Mouse (Mus musculus) limb, embryonic 13.5 days (tissue): ENCODE data around the gene Hist3h2a. TPM values are rescaled to one million over a fixed set of nuclear protein-coding genes. Genes with fewer than 3 reads are reported as not detected.

ENCODE experiments used
- ATAC-seq: fragments of 200-750 bp; cut with Nextera tagmentation; 2 replicates; pipeline ENCODE4 v1.8.0; 2017; ENCODE audit warnings: low read depth, moderate number of reproducible peaks, moderate TSS enrichment; ENCODE audit not compliant: low FRiP score
- H3K27ac ChIP-seq: fragments of 300-500 bp; sonication (generic); 2 replicates; pipeline ENCODE4 v1.5.1; 2015; ENCODE audit warnings: inconsistent platforms, mild to moderate bottlenecking, moderate library complexity
- H3K27me3 ChIP-seq: fragments of 300-500 bp; sonication (generic); 2 replicates; pipeline ENCODE4 v1.6.1; 2015; ENCODE audit warnings: mild to moderate bottlenecking, inconsistent platforms
- H3K36me3 ChIP-seq: fragments of 300-500 bp; sonication (generic); 2 replicates; pipeline ENCODE4 v1.6.1; 2015; ENCODE audit warnings: inconsistent platforms, mild to moderate bottlenecking, moderate library complexity
- H3K4me1 ChIP-seq: fragments of 300-500 bp; sonication (generic); 2 replicates; pipeline ENCODE4 v1.6.1; 2015; ENCODE audit warnings: inconsistent platforms
- H3K4me2 ChIP-seq: fragments of 300-500 bp; sonication (generic); replicated peaks from 2 replicates; pipeline ENCODE4 v1.6.1; 2015; ENCODE audit warnings: inconsistent platforms, mild to moderate bottlenecking, moderate library complexity
- H3K4me3 ChIP-seq: fragments of 300-500 bp; sonication (generic); 2 replicates; pipeline ENCODE4 v1.5.1; 2015; ENCODE audit warnings: moderate library complexity, mild to moderate bottlenecking, inconsistent platforms
- H3K9ac ChIP-seq: fragments of 300-500 bp; sonication (generic); 2 replicates; pipeline ENCODE4 v1.6.1; 2015; ENCODE audit warnings: mild to moderate bottlenecking, inconsistent platforms
- H3K9me3 ChIP-seq: fragments of 300-500 bp; sonication (generic); 2 replicates; pipeline ENCODE4 v1.6.1; 2016; ENCODE audit warnings: inconsistent platforms
- WGBS: fragments of 180-500 bp; shearing (Covaris S2); methylation state at CpG from one replicate; pipeline ENCODE4 v1.1.7; 2015; 5-methylcytosine and 5-hydroxymethylcytosine counted together
- polyA plus RNA-seq: library from polyadenylated mRNA; unstranded; fragments of >200 nt; fragmentation: Nextera tagmentation; extraction: Ambion mirVana; gene quantifications from 2 replicates; pipeline ENCODE4 v1.2.1, GENCODE M21; 2015

The Hist3h2a gene
- polyA plus RNA-seq, 1 experiment from 2014 or later: 29.9 TPM

DNA sequence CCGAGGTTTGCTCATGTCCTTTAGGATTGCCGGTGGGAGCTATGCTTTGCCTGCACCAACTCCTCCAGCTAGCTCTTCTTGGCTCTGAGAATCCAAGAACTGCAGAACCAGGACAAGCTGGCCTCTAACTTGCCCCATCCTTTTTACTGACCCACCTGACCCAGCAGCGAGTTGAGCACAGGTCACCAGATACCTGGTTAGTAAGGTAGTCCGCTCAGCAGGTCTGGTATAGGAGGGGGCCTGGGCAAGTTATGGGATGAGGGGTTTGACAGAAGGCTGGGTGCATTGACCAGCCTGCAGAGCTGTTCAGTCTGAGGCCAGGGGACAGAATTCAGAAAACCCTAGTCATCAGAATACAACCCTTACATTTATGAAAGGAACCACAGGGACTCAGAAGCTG is 25.4 kb upstream of the Hist3h2a start:
- H3K9ac ChIP-seq: no peak overlapping the region
- no peaks in the 10 kb centered on the region for H3K4me1 ChIP-seq
- H3K27ac ChIP-seq: no peak overlapping the region
- no peak overlapping the region for H3K4me2 ChIP-seq
- no peak overlapping the region for H3K4me3 ChIP-seq
- H3K27me3 ChIP-seq: no peaks in the 10 kb centered on the region
- peaks cover 33% of the 10 kb centered on the region for H3K36me3 ChIP-seq
- H3K9me3 ChIP-seq: no peaks in the 10 kb centered on the region
- 76% methylated on average over 4 of the region's 4 CpGs for WGBS
- ATAC-seq: no peak

- Histone ChIP-seq H3K27me3 (no peaks in the 10 kb centered on the region), H3K27ac (no peak overlapping the region), H3K4me3 (no peak overlapping the region), H3K9me3 (no peaks in the 10 kb centered on the region), H3K4me2 (no peak overlapping the region), H3K4me1 (no peaks in the 10 kb centered on the region), H3K36me3 (peaks cover 39% of the 10 kb centered on the region), H3K9ac (no peak overlapping the region)
- ATAC-seq: no peak
- 48% methylated on average over 3 of the region's 3 CpGs for WGBS
These were observed 24.8 kb upstream of the Hist3h2a start for GRCm38 (mm10) chr11:58929641-58930040.

DNA sequence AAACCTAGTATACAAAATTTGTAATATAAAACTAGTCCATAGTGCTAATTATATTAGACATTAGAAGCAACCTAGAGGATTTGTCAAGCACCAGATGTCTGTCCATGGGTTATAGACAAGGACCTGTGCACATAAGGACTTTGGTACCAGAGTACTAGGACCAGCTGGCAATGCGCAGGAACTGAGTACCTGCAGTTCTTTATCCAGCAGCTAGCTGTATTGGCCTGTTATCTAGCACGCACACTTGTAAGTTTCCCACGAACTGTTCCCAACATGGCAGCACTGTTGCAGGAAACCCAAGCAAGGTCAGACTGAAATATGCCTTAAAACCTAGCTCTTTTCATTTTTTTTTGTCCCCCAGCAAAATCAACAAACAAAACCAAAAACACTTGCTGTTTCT is 24.2 kb upstream of the Hist3h2a start:
- H3K4me2 ChIP-seq: no peak overlapping the region
- no peak overlapping the region for H3K4me3 ChIP-seq
- H3K4me1 ChIP-seq: no peaks in the 10 kb centered on the region
- no peaks in the 10 kb centered on the region for H3K9me3 ChIP-seq
- H3K27me3 ChIP-seq: no peaks in the 10 kb centered on the region
- WGBS: 98% methylated on average over 3 of the region's 3 CpGs
- H3K36me3 ChIP-seq: peaks cover 44% of the 10 kb centered on the region
- no peak overlapping the region for H3K9ac ChIP-seq
- H3K27ac ChIP-seq: no peak overlapping the region
- ATAC-seq: no peak

- 66% methylated on average over 4 of the region's 4 CpGs for WGBS
- Histone ChIP-seq H3K4me2 (no peak overlapping the region), H3K27ac (no peak overlapping the region), H3K4me1 (peaks cover 1% of the 10 kb centered on the region; the same call in 1 of the 2 replicates), H3K4me3 (no peak overlapping the region), H3K36me3 (peaks cover 55% of the 10 kb centered on the region), H3K9me3 (no peaks in the 10 kb centered on the region), H3K9ac (peak overlapping the region; percentile 4; the same call in 1 of the 2 replicates), H3K27me3 (no peaks in the 10 kb centered on the region)
- no peak for ATAC-seq
These were observed 22.9 kb upstream of the Hist3h2a start for GRCm38 (mm10) chr11:58931576-58931975.

DNA sequence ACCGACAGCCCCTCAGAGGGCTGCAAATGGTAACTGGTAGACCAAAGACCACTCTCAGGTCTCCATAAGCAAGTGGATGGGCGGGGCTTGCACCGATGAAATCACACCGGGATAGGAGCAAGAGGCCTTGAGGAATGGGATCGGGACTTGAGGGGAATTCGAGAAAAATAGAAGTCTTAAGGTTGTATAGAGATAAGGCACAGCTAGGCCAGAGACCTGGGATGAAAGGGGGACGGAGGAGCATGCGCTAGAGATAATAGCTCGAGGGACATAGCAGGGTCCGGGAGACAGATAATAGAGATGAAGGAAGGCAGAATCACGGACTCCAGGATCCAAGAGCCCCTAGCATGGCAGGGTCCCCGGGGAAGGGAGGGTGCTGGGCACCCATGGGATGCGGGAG is 16.6 kb upstream of the Hist3h2a start:
- Histone ChIP-seq H3K36me3 (peaks cover 39% of the 10 kb centered on the region), H3K27me3 (no peaks in the 10 kb centered on the region), H3K9me3 (no peaks in the 10 kb centered on the region), H3K4me1 (peaks cover 20% of the 10 kb centered on the region), H3K4me3 (peak overlapping the region; percentile 92), H3K9ac (peak overlapping the region; percentile 97), H3K27ac (no peak overlapping the region; the same call in 1 of the 2 replicates), H3K4me2 (peak overlapping the region; percentile 95)
- under 1% methylated on average over 12 of the region's 13 CpGs for WGBS
- no peak for ATAC-seq

DNA sequence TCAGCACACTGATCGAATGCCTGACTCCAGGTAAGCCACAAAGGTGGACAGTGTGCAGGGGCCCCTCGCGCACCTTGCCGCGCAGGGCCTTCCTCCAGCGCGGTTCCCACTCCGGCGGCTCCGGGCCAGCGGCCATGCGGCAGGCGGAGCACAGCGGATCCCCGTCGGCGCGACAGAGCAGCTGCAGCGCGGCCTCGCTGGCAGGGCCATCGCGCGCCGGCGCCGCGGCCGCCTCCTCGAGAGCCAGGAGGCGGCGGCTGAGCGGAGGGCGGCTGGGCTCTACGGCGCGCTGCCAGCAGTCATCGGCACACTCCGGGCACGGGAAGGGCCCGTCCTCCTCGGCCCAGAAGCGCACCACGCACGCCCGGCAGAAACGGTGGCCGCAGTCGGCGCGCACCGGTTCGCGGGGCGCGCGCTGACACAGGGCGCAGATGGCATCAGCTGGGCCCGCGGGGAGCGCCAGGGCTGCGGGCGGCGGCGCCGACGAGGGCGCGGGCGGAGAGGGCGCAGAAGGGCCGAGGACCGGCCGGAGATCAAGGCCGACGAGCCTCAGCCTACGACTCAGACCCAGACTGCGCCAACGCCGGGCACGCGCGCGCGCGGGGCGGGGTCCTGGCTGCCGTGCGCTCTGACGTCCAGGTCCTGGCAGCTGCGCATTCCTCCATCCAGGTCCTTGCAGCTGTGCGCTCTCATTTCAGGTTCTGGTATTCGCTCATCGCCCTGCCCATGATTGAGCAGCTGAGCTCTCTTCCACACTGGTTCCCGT is 16.0 kb upstream of the Hist3h2a start, which contains the start of gene Rnf187:
Gene Rnf187 (minus strand): TSS at position 595 of the 766 bp plus-strand sequence.
- ATAC-seq: peak; percentile 98
- WGBS: under 1% methylated on average over 95 of the region's 95 CpGs
- H3K27me3 ChIP-seq: peaks cover 3% of the 10 kb centered on the region
- no peaks in the 10 kb centered on the region for H3K9me3 ChIP-seq
- H3K4me3 ChIP-seq: peak within 1 kb of the TSS; percentile 92
- peaks cover 20% of the 10 kb centered on the region for H3K4me1 ChIP-seq
- H3K36me3 ChIP-seq: peaks cover 33% of the 10 kb centered on the region
- H3K27ac ChIP-seq: peak within 1 kb of the TSS; percentile 90
- peak within 1 kb of the TSS; percentile 95 for H3K4me2 ChIP-seq
- peak within 1 kb of the TSS; percentile 97 for H3K9ac ChIP-seq

DNA sequence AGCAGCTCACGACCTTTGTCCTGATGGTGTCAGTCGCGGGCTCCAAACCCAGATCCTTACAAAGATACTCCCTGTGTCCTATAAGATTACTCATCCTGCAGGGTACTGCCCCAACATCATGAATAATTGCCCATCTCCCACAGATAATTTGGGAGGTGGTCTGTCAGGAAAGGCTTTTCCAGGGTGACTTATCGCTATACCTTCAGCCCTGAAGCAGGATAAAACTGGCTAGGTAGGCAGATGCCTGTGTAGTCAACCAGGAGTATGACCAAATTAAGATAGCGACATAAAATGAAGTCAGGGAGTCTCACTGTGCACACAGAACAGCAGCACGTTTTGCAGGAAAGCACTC is 15.4 kb upstream of the Hist3h2a start:
- no peak for ATAC-seq
- peaks cover 20% of the 10 kb centered on the region for H3K4me1 ChIP-seq
- H3K27me3 ChIP-seq: peaks cover 7% of the 10 kb centered on the region
- no peaks in the 10 kb centered on the region for H3K9me3 ChIP-seq
- H3K4me3 ChIP-seq: peak overlapping the region; percentile 92
- 20% methylated on average over 6 of the region's 6 CpGs for WGBS
- peak overlapping the region; percentile 97 for H3K9ac ChIP-seq
- peak overlapping the region; percentile 90; the same call in 1 of the 2 replicates for H3K27ac ChIP-seq
- peaks cover 27% of the 10 kb centered on the region for H3K36me3 ChIP-seq
- peak overlapping the region; percentile 95 for H3K4me2 ChIP-seq

GRCm38 (mm10) chr11:58944136-58944535 is 10.3 kb upstream of the Hist3h2a start:
- 58% methylated on average over 5 of the region's 5 CpGs for WGBS
- no peaks in the 10 kb centered on the region for H3K36me3 ChIP-seq
- no peak overlapping the region for H3K4me3 ChIP-seq
- peaks cover 10% of the 10 kb centered on the region; the same call in 1 of the 2 replicates for H3K4me1 ChIP-seq
- no peak overlapping the region for H3K27ac ChIP-seq
- H3K27me3 ChIP-seq: peaks cover 30% of the 10 kb centered on the region
- no peak overlapping the region for H3K9ac ChIP-seq
- H3K4me2 ChIP-seq: no peak overlapping the region
- ATAC-seq: no peak
- no peaks in the 10 kb centered on the region for H3K9me3 ChIP-seq

- ATAC-seq: no peak
- H3K9ac ChIP-seq: no peak overlapping the region
- peaks cover 54% of the 10 kb centered on the region for H3K27me3 ChIP-seq
- WGBS: 77% methylated on average over 3 of the region's 3 CpGs
- H3K4me1 ChIP-seq: peaks cover 13% of the 10 kb centered on the region; the same call in 1 of the 2 replicates
- H3K4me2 ChIP-seq: peak overlapping the region; percentile 71; the same call in 1 of the 2 replicates
- no peaks in the 10 kb centered on the region for H3K36me3 ChIP-seq
- no peak overlapping the region for H3K27ac ChIP-seq
- no peaks in the 10 kb centered on the region for H3K9me3 ChIP-seq
- no peak overlapping the region for H3K4me3 ChIP-seq
These were observed 7.2 kb upstream of the Hist3h2a start for GRCm38 (mm10) chr11:58947306-58947705.

DNA sequence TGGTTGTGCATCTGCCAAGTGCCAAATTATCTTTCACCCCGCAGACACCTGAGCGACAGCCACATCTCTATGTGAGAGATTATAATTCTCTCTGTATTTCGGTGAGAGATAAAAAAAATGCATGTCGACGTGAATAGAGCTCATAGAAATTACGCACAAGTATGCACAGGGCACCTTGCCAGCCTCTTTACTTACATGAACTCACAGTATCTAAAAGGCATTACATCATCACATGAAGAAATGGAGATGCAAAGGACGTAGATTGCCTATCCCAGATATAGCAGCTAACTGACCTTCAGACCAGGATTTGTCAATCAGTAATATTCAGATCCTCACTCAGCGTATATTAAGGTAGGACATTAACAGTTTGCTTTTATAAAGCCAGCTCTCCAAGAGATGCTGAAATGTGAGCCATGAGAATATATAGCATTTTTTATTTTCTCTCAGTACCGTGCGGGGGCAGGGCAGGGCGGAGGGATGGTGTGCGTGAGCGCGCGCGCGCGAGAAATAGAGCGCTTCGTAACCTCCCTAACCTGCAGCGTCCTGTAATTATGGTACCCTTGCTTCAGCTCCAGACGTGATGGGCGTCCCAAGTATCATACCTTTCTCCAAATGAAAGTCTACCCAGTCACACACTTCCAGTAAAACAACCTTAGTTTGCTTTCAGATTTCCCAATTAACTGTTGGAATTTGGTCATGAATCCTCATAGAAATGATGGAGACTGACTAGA is 6.5 kb upstream of the Hist3h2a start:
- H3K9me3 ChIP-seq: no peaks in the 10 kb centered on the region
- peak; percentile 58; the same call in 1 of the 2 replicates for ATAC-seq
- peak overlapping the region; percentile 59 for H3K9ac ChIP-seq
- peak overlapping the region; percentile 52 for H3K4me3 ChIP-seq
- H3K4me1 ChIP-seq: peaks cover 16% of the 10 kb centered on the region; the same call in 1 of the 2 replicates
- peak overlapping the region; percentile 92 for H3K27ac ChIP-seq
- H3K4me2 ChIP-seq: peak overlapping the region; percentile 71
- peaks cover 54% of the 10 kb centered on the region for H3K27me3 ChIP-seq
- WGBS: 18% methylated on average over 23 of the region's 23 CpGs
- no peaks in the 10 kb centered on the region for H3K36me3 ChIP-seq

GRCm38 (mm10) chr11:58948542-58949479 is 5.7 kb upstream of the Hist3h2a start, which contains the start of gene Hist3h2ba:
Gene Hist3h2ba (plus strand): TSS chr11:58948920.
- Histone ChIP-seq H3K9ac (peak within 1 kb of the TSS; percentile 75), H3K27me3 (peaks cover 48% of the 10 kb centered on the region), H3K9me3 (no peaks in the 10 kb centered on the region), H3K4me3 (peak within 1 kb of the TSS; percentile 52), H3K4me2 (peak within 1 kb of the TSS; percentile 71), H3K4me1 (peaks cover 24% of the 10 kb centered on the region; the same call in 1 of the 2 replicates), H3K36me3 (no peaks in the 10 kb centered on the region), H3K27ac (peak within 1 kb of the TSS; percentile 92)
- peak; percentile 90 for ATAC-seq
- under 1% methylated on average over 48 of the region's 48 CpGs for WGBS
